Mouse (Mus musculus): ENCODE results near the gene Scyl1.
A peak's percentile ranks its signal among the peaks of the same experiment; 100 is the strongest.

Gene Scyl1

DNA sequence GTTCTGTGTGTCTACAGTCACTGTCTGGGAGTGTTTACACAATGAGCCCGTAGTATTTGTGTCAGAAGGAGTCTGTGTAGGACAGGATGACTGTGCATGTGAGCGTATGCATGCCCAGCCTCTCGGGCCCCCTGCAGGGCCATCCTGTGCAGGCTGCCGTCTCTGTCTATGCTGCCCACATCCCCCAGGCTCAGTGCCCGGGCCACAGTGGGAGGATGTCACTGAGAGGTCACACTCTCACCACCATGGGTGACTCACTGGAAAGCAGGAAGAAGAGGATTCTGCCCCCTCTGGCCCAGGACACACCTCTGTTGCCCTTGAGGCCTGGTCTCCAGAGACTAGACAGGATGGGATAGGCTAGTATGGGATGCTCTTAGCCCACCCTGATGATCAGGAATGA is 27.6 kb downstream of the Scyl1 start:
- no peak for DNase-seq (ENCODE audit: low read depth, low spot score)

DNA sequence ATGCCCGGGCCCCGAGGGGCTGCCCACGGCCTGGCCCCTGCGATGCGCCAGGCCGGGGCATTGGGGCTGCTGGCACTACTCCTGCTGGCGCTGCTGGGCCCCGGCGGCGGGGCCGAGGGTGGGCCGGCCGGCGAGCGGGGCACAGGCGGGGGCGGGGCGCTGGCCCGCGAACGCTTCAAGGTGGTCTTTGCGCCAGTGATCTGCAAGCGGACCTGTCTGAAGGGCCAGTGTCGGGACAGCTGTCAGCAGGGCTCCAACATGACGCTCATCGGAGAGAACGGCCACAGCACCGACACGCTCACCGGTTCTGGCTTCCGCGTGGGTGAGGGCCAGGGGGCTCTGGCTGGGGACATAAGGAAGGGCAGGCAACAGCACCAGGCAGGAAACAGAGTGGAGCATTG is 29.0 kb downstream of the Scyl1 start:
- DNase-seq (ENCODE audit: low read depth, low spot score) = no peak

DNA sequence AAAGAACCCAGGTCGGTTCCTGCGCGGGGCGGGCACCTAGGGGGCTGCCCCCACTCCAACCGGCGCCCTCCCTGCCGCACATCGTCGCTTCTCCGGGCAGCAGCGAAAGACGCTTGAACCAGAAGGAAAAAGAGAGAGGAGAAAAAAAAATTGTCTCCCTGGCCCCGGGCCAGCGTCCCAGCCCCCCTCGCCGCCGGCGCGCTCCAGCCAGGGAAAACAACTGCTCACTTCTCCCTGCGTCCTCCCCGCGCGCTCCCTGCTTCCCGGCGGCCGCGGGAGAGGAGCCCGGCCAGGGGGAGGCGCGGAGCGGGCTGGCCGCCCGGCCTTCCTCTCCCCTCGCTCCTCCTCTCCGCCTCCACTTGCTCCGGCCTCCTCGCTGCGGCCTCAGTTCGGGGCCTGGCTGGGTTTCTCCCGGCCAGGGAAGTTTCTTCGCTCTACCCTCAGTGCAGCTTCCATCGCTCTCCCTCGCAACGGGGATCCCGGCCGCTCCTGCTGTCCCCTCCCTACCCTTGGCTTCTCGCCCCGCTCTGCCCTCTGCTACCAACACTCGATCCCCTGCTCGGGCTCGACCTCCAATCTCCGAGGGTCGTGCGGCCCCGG is 29.5 kb downstream of the Scyl1 start:
- DNase-seq (ENCODE audit: low read depth, low spot score) = no peak

DNA sequence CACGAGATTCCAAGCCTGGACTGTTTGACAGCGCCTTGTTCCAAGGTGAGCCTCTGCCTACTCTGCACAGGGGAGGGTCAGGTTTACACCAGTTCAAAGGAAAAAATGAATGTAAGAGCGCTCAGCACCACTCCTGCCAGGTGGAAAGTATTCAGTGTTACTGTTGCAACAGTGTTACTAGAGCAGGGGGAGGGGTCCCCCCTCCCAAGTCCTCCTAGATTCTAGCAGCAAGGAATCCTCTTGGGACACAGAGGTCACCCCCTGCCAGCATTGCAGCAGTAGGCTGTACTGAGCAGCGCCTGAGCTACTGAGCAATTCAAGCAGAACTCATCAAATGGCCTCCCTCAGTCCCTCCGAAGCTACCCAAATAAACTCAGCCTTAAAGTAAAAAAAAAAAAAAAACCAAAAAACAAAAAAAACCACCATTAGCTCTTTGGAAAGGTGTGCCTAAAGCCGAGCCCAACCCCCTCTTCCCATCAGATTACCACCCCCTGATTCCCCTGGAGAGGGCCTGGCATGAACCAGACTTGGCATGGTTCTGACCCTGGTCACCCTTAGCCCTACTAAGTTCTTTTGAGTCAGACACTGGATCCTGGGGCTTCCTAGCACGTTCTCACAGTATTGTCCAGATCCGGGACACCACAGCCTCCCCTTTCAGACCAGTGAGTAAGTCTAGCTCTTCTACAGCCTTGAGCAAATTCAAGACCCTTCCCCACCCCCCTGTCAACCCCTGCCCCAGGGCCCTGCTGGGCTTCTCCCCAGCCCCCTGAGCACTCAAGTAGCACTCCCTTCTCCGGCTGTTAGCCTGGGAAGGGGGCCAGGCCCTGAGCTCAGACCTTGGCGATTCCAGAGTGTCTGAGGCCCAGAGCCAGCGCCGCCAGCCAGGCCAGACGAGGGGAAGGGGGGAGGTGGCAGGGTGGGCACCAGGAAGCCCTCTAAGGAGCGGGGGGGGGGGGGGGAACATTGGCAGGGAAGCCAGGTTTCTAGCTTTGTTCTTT is 30.6 kb downstream of the Scyl1 start, which contains the start of gene Ltbp3:
TSS of gene Ltbp3 (plus strand) at position 585 of the 998 bp plus-strand sequence.
- no peak for DNase-seq (ENCODE audit: low read depth, low spot score)

DNA sequence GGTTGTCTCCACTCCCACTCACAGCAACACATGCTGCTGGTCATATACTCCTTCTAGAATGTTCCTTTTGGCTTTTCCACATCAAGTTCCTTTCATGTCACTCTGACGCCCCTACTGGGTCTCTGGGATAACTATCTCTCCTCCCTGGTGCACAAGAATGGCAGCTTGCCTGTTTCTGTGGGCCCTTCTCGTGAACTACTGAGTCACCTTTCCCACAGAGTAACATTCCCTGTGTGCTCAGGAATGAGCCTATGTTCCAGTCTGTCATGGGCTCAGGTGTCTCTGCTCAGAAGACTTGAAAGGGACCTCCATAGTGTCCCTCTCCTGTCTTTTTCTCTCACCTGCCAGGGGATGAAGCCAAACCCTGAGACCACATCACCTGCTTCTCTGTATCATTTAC is 31.8 kb downstream of the Scyl1 start:
- no peak for DNase-seq (ENCODE audit: low read depth, low spot score)

DNA sequence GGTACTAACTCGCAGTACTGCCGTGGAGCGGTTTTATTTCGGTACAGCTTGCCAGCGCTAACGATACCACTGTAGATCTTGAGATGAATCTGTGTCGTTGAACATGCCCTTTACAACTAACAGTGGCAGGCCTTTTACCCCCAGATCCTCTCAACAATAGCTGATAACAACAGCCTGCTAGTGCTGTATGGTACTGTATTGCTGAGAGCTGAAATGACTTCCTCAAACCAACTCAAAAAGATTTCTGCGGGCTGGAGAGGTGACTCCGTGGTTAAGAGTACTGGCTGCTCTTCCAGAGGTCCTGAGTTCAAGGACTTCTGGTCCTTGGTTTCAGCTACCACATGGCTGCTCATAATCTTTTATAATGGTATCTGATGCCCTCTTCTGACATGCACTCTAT is 36.9 kb downstream of the Scyl1 start:
- DNase-seq (ENCODE audit: low read depth, low spot score) = no peak

DNA sequence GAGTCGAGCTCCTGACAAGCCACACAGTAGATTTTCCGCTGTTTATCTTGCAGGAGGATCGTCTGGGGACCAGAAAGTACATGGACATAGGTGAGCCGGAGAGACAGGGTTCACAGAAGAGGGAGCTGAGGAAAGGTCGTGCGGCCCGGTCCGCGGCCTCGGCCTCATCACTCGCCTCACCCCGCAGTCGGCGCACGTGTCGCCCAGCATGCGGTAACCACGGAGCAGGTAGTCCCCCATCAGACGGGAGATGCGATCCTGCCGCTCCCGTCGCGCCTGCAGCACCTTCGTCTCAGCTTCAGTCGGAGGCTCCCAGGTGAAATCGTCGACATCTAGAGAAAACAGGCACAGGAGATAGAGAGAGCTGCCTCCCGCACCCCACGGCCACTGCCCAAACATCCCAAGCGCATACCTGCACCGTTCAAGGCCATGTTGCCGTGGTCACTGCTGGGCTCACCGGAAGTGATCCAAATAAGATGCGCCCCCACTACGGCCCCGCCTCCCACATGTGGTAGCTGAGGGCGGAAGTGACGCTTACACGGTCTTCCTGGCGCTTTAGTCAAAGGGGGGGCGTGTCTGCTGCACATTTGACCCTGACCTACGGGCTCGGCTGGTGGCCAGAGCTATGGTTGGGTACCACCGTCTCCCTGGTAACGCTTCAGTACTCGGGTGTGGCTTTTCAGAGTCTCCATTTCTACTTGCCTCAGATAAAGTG is 39.8 kb downstream of the Scyl1 start:
- DNase-seq (ENCODE audit: low read depth, low spot score) = peak; percentile 94

DNA sequence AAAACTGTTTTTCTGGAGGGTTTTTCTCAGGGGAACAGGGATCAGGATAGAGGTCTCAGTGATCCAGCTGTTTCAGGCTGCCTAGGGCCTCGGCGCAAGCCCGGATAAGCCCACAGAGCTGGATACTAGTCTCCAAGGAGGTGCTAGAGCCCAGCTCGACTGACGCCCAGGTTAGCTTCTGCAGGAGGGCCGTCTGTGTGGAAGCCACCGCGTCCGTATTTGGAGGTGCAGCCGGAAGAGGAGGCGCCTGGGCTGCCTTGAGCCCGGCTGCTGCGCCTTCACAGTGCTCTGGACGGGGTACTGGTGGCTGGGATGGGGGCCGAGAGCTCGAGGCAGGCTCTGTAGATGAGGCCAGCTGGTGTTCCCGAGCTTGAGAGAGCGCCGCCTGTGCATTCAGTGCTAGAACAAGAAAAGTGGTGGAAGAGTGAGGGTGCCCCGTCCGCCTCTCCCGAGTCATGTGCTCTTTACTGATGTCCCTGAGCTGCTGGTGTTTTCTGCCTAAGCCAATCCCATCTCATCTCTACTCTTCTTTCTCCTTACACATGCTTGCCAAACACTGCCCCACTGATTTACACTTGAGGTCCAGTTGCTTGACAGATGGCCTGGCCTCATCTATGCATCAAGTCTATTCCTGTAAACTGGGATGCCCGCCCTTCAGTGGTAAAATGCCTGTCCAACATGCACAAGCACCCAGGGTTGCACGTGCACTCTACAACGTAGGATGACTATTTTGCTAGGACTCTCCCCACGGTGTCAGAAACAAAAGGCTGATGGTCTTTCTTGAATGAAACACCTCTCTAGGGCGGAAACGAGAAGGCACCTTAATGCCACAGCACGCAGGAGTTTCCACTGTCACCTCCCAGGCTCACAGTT is 40.7 kb downstream of the Scyl1 start:
- DNase-seq (ENCODE audit: low read depth, low spot score) = no peak

DNA sequence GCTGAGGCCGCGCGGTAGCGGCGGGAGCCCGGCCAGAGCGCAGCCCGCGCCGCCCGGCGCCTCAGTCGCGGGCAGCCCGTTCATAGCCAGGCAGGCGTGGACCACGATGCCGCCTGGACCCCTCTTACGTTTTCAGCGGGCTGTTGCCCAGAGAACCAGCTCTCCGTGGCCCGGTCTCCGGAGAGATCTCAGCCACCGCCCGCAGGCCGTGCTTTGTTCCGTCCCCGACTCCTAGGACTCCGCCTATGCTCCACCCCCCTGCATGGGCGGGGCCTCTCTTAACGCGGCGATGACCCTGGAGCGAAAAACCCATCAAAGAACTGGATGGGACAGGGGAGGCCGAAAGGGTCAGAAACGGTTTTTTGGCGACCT is 41.8 kb downstream of the Scyl1 start, which contains the start of gene Fam89b:
TSS of gene Fam89b (minus strand) at position 210 of the 372 bp plus-strand sequence.
- peak; percentile 44 for DNase-seq (ENCODE audit: low read depth, low spot score)

DNA sequence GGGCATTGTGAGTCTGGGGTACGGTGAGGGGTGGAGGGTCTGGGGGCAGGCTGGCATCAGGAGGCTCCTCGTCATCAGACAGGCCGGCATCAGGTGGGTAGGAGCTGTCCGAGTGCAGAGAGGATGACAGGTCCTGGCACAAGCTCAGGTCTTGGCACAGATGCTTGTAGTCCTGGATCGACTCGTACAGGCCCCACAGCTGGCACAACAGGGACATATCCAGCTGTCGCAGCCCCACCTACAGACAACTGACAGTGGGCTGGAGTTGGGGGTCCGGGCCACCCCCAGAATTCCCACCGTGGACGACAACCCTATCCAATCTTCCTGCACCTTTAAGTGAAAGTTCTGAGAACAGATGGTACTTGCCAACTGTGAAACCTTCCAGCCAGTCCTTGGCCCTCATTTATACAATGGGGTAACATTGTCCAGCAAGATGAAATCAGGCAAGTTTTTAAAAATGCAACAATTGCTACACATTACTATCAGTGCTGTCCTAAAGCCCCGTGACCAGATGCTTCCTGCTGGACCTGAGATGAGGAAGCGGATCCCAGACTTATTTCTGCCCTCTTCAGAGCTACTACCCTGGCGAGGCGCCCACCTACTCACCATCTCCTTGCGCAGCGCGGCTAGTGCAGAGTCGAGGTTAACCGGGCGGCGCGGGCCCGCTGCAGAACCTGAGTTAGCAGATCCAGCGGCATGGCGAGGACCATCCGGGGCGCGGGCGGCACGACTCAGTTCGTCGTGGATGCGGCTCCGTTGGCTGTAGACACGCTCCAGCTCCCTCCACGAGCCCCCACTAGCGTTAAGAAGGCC is 42.4 kb downstream of the Scyl1 start:
- DNase-seq (ENCODE audit: low read depth, low spot score) = no peak

DNA sequence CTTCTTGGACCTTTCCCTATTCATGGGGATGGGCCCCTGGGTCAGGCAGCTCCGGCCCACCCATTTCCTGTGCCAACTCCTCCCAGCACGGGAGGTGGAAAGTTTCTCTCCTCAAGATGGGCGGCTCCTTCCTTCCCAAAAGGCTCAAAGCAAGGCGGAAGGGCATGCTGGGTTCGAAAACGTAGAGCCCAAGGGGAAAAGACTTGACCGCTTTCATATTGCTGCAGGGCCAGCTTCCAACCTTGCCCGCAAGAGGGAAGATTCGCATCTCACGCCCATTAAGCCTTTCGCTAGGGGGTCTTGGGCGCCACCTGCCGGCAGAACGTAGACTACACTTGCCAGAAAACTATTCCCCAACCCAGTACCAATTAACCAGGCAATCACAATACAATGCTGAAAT is 43.5 kb downstream of the Scyl1 start:
- peak; percentile 53 for DNase-seq (ENCODE audit: low read depth, low spot score)

DNA sequence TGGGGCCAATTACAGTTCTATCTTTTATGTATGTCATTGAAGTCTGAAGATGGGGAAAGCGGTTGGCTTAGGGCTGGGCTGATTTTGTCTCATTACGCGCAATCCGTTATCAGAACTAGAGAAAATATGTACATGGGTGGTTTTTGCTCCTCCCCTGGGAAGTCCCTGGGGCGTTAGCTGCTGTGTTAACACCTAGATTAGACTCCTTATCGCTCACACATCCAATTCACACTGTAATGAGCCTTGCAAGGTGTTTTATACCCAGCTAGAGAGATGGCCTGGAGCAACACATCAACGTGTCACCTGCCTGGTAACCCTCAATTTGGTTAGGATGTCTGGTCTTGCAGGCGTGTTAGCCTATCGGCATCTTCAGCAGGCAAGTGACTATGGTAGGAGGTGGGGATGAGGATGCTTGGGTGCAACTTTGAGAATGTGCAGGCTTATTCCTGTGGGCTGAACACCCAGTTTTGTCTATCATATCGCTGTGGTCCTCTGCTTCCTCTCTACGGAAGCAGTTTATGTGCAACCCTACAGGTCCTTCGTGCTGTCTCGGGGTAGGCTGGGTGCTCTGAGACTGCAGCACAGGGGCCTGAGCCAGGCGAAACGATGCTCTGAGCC is 44.1 kb downstream of the Scyl1 start:
- DNase-seq (ENCODE audit: low read depth, low spot score) = no peak

DNA sequence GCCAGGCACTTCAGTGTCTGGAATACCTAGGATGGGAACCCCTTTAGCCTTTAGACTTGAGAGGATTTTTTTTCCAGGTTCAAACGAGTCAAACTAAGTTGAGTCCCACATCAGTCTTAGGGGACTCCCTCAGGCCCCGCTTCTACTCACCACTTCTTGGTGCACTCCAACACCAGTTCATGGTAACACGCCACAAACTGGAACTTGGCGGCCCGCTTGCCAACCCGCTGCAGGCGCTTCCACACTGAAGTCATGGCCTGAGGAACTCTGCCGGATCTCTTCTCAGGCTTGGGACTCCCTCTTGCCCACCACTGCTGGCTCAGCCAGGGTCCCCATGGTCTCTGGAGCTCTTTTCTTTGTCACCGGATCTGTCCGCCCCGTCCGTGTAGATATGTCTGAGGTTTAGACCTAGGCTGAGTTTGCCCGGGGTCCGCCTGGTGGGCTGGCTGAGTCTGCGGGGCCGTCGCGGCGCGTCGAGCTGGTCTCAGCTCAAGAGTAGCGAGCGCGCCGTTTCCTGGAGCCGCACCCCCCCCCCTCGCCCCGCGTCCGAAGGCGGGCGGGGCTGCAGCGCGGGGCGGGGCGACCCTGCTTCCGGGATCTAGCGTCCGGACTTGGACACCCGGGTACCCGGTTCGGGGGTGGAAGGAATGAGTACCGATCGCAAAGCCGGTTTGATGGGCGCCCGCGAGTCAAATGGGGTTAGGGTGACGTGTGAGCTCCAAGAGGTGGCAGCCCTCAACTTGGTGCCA is 45.3 kb downstream of the Scyl1 start, which contains the start of gene Ehbp1l1:
TSS of gene Ehbp1l1 (minus strand) at position 551 of the 749 bp plus-strand sequence.
- DNase-seq (ENCODE audit: low read depth, low spot score) = no peak

DNA sequence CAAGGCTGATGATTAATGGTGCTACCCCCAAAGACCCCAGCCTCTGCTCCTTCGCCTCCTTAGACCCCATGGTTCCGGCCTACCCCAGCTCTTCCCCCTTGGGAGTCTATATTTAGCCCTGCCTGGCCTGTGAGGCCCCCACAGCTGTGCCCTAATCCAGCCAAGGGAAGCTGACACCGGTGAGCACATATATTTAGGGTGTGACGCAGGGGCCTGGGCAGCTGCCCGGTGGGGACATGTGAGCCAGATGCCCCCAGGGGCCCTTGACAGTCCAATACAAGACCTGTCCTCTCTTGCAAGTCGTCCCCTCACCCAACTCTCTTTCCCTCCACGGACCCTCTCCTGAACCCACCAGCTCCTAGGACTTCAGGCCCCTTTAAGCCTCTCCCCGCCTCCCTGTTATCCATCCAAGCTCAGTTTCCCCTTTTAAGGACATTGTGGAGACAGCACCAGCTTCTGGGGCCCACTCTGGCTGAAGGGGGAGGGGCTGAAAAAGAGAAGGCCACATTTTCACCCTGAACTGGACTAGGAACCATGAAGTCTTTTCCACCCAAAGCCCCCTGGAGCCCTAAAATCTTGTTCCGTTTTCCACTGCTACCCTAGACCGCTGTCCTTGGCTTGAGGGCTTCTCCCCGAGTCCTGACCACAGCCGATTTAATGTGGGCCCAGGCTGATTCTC is 46.1 kb downstream of the Scyl1 start:
- no peak for DNase-seq (ENCODE audit: low read depth, low spot score)

DNA sequence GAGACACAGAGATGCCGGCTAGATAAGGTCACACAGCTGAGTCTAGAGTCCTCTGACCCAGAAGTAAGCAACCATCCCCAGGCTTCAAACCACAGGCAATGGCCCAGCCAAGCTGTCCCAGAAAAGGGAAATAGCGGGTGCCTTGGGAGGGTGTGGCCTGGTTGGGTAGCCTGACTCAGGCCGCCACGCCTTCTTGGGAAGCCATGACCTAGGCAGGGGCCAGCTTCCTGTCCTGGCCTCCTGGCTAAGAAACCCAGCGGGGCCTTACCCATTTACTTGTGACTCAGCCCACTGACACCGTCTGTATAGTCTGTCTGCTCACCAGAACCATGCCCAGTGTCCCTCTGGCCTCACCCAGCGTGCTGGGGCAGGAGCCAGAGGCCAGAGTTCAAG is 46.7 kb downstream of the Scyl1 start:
- DNase-seq (ENCODE audit: low read depth, low spot score) = no peak

DNA sequence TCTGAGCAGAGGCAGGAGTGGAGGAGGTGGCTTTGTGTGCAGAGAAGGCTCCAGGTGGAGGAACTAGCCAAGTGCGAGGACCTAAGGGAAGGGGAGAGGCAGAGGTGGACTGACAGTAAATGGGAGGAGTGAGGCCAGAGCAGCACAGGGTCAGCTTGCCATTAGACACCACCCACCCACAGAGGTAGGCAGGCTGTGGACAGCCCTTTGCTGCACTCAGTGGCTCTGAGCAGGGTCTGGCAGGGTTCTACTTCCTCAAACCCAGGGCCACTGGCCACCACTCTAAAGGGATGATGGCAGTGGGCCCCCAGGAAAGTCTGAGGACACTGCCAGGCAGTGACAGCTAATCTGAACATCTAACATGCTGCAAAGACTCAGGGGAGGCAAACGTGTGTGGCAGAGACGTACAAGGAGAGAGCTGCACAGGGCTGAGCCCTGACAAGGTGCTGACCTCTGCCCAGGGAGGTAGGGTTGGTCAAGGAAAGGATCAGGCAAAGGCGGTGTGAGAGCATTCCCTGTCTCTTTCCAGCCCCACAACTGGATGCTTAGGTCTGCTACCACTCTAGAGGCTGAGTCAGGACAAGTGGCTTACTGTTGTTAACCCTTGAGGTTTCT is 47.2 kb downstream of the Scyl1 start:
- DNase-seq (ENCODE audit: low read depth, low spot score) = no peak

DNA sequence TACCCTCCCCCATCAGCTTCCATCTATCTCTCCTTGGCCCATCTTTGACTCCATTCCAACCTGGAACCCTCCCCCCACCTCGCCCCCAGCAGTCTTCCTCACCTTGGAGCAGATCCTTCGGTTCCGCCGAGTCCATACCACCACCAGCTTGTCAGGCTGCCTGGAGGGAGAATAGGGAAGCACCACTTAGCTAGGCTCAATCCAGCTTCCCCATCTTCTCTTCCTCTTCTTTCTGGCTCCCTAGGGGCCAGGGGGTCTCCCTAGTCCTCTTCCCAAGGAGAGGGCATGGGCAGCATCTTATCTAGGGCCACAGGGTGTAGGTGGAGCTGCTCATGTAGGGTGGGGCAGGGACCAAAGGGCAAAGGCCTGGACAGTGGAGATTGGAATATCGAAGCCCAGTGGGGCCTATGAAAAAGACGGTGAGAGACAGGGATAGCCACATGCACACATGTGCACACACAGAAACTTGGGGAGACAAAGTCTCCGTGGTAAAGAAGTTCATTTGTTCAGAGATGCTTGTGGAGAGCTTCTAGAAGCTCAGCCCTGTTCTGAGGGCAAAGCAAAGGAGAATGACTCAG is 48.3 kb downstream of the Scyl1 start:
- no peak for DNase-seq (ENCODE audit: low read depth, low spot score)

DNA sequence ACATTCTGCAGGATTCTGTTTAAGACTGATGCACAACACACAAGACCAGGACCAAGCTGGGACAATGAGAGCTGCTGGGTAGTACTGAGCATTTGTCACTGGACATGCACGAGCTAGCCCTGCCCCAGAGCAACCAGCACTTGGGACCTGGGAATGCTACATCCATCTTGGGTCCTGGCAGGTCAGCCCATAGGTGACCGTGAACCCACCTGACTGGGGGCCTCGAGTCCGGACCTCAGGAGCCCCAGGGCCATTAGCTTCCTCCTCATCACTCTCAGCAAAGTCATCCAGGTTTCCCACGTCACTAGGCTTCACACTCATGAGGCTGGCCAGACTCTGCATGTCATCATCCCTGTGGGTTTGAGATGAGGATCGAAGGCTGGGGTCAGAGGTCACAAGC is 50.0 kb downstream of the Scyl1 start:
- DNase-seq (ENCODE audit: low read depth, low spot score) = no peak

All from retina, adult 2 months (tissue).